8 mouse cellular contexts compared by ENCODE assay signal in the genomic region with DNA sequence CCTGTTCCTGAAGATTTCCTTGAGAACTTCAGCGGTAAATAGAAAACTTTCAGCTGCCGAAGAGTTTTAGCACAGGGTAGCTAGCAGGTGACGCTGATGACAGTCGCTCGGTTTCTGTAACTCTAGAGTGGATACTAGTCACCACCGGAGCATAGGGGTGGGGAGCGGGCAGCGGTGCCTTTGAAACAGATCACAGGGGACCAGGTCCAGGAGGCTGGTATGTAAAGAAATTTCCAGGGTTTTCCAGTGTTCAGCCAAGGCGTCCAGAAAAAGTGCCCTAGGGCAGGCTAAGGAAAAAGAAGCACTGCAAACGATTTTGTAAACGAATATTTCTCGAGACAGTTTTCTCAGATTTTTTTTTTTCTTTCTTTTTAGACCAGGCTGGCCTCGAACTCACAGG. TPM values are rescaled to one million over a fixed set of nuclear protein-coding genes. Genes with fewer than 3 reads are reported as not detected.
DNase-seq lines count a peak whose midpoint lies in the region; ATAC-seq and TF ChIP-seq lines count a peak whose summit lies in the region.

A gene (plus strand): TSS at position 162 of the 400 bp plus-strand sequence.

- peaks cover 14% of the 10 kb centered on the region for H3K36me3 ChIP-seq in intestine, embryonic 16.5 days (ENCODE audit: control insufficient read depth, insufficient read depth, low read length)

- TF ChIP-seq CTCF in layer of hippocampus, adult 2 months (conservative IDR thresholded peaks at IDR 0.05): no peak

- peak within 1 kb of the TSS; percentile 76 for H3K4me2 ChIP-seq in intestine, embryonic 16.5 days (ENCODE audit: low read depth, low read length)

- peaks cover 16% of the 10 kb centered on the region for H3K4me1 ChIP-seq in intestine, embryonic 16.5 days (ENCODE audit: control insufficient read depth, insufficient read depth, low read length)

- H3K9me3 ChIP-seq in intestine, embryonic 16.5 days (ENCODE audit: control insufficient read depth, low read length): no peaks in the 10 kb centered on the region

- no peaks in the 10 kb centered on the region for H3K27me3 ChIP-seq in intestine, embryonic 16.5 days (replicated peaks; ENCODE audit: control insufficient read depth, insufficient read depth, low read length)

- H3K27ac ChIP-seq in layer of hippocampus, adult 2 months: peak within 1 kb of the TSS; percentile 93
- peak within 1 kb of the TSS; percentile 91 for H3K27ac ChIP-seq in intestine, embryonic 16.5 days (ENCODE audit: low read length)

- ATAC-seq in intestine, embryonic 16.5 days: no peak
- no peak for ATAC-seq in megakaryocyte progenitor cell, adult 5-6 weeks (replicated peaks; ENCODE audit: poor library complexity)

- H3K4me3 ChIP-seq in layer of hippocampus, adult 2 months: peak within 1 kb of the TSS; percentile 99
- H3K4me3 ChIP-seq in intestine, embryonic 16.5 days (ENCODE audit: low read length): peak within 1 kb of the TSS; percentile 97

- WGBS in intestine, embryonic 16.5 days: 32% methylated on average over 13 of the region's 13 CpGs

- DNase-seq in layer of hippocampus, adult 2 months (ENCODE audit: low spot score in 2 of 2): no peak
- DNase-seq in layer of hippocampus, adult 9-10 months (ENCODE audit: low spot score): no peak
- DNase-seq in adrenal gland, postnatal 36 days: no peak
- no peak for DNase-seq in gastrocnemius, postnatal 4 days (ENCODE audit: low spot score in 2 of 2)
- no peak for DNase-seq in frontal cortex, postnatal 14 days (ENCODE audit: low spot score in 2 of 2)
- no peak for DNase-seq in natural killer cell, adult 2 months (ENCODE audit: low spot score in 2 of 2)

- peak within 1 kb of the TSS; percentile 94 for H3K9ac ChIP-seq in intestine, embryonic 16.5 days (ENCODE audit: low read depth, low read length)

RNA-seq across cellular contexts. Expression of the gene that starts here (rescaled TPM):
- 10 to 100 TPM; 23.3 to 24.2 TPM for total RNA-seq in layer of hippocampus, adult 2 months (2021)
- 10 to 100 TPM; 20.0 to 20.3 TPM for total RNA-seq in adrenal gland, postnatal 36 days (2021)
- total RNA-seq in gastrocnemius, postnatal 4 days (2021): 10 to 100 TPM; 20.0 to 21.8 TPM
- 12.9 and 13.9 TPM in 2 replicates for polyA plus RNA-seq in intestine, embryonic 16.5 days (2015; fragmentation: Nextera tagmentation; extraction: Ambion mirVana)
- total RNA-seq in megakaryocyte progenitor cell, adult 5-6 weeks (2015): 24.4 and 32.5 TPM in 2 replicates
- total RNA-seq in megakaryocyte progenitor cell, adult 5-6 weeks (2017): 25.4 and 29.1 TPM in 2 replicates
